Mouse (Mus musculus) heart, postnatal 0 days (tissue): Measurements from ENCODE around the gene Mta1.

Experiments
- CTCF ChIP-seq: IDR thresholded peaks from 2 replicates; pipeline ENCODE4 v1.5.1; 2016; ENCODE audit warnings: antibody characterized with exemption, control low read depth, low read depth
- EP300 ChIP-seq: IDR thresholded peaks from 2 replicates; pipeline ENCODE4 v1.6.1; 2016; ENCODE audit warnings: antibody characterized with exemption, low read depth

GRCm38 (mm10) chr12:113051628-113052403 lies 46.3 kb upstream of the Mta1 start:
- TF ChIP-seq EP300 (no peak), CTCF (no peak)
